Mouse (Mus musculus): ENCODE results near the gene Unc93b1.
"Not testable (repeated sequence)": the region's sequence is repeated elsewhere in the genome, so short reads cannot be mapped to it uniquely, and the experiment has no call there.

The Unc93b1 gene

DNA sequence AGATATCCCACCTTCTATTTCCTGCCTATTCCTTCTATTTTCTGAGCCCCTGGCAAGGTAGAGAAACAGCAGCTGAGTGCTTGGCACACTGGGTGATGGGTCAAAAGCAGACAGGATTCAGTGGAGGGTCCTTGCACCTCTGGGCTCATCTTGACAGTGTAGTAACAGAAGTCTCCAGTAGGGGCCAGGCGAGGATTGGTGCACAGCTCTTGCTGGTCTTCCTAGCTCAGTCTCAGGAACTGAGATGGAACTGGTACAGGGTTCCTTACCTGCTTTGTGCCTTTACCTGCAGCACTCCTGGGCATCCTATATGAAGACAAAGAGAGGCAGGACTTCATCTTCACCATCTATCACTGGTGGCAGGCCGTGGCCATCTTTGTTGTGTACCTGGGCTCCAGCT, 11.7 kb downstream of the Unc93b1 start:
- DNase-seq (ENCODE audit: low read depth): peak; percentile 22

- DNase-seq (ENCODE audit: low read depth): no peak
These were observed 12.8 kb downstream of the Unc93b1 start for GRCm38 (mm10) chr19:3947813-3948212.

GRCm38 (mm10) chr19:3948546-3948945, 13.6 kb downstream of the Unc93b1 start:
- no peak for DNase-seq (ENCODE audit: low read depth)

- DNase-seq (ENCODE audit: low read depth): no peak
These were observed 15.3 kb downstream of the Unc93b1 start for GRCm38 (mm10) chr19:3950331-3950730.

DNA sequence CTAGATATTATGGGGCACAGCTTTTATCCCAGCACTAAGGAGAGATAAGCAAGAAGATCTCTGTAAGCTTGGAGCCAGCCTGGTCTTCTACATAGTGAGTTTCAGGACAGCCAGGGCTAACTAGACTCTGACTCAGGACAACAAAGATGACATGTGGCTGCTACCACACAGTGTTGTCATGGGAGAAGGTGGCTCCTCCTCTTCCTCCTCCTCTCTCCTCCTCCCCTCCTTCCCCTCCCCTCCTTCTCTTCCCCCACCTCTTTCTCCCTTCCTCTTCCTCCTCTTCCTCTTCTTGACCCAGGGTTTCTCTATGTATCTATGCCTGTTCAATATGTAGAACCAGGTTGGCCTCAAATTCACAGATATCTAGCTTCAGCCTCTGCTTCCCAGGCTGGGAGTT, 16.5 kb downstream of the Unc93b1 start:
- no peak for DNase-seq (ENCODE audit: low read depth)

- DNase-seq (ENCODE audit: low read depth): no peak
These were observed 17.1 kb downstream of the Unc93b1 start for GRCm38 (mm10) chr19:3952099-3952498.

DNA sequence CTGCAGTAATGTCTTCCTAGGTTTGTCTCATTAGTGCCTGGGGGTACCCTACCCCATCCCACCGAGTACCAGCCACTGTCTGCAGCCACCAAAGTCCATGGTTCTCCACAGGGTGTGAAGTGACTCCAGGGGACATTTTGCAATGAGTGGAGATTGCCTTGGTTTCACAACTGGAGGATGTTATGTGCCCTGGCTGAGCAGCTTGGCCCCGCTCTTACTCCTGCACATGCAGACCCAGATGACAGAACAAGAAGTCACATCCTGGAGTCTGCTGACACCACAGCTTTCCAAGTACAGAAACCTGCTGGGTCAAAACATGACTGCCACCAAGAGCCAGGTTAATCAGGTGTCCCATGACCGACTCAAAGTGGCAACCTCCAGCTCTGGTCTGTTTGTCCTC, 20.0 kb downstream of the Unc93b1 start:
- DNase-seq (ENCODE audit: low read depth): no peak

- DNase-seq (ENCODE audit: low read depth): no peak
These were observed 20.8 kb downstream of the Unc93b1 start for GRCm38 (mm10) chr19:3955804-3956203.

GRCm38 (mm10) chr19:3957296-3958036, 22.5 kb downstream of the Unc93b1 start:
- DNase-seq (ENCODE audit: low read depth): not testable (repeated sequence)

- no peak for DNase-seq (ENCODE audit: low read depth)
These were observed 23.5 kb downstream of the Unc93b1 start, which contains the start of gene Aldh3b3 for GRCm38 (mm10) chr19:3958470-3958869. Gene Aldh3b3 (plus strand): TSS chr19:3958645.

GRCm38 (mm10) chr19:3959030-3959429, 24.0 kb downstream of the Unc93b1 start:
- no peak for DNase-seq (ENCODE audit: low read depth)

GRCm38 (mm10) chr19:3960211-3960610, 25.2 kb downstream of the Unc93b1 start:
- no peak for DNase-seq (ENCODE audit: low read depth)

GRCm38 (mm10) chr19:3961805-3962204, 26.8 kb downstream of the Unc93b1 start:
- DNase-seq (ENCODE audit: low read depth): not testable (repeated sequence)

DNA sequence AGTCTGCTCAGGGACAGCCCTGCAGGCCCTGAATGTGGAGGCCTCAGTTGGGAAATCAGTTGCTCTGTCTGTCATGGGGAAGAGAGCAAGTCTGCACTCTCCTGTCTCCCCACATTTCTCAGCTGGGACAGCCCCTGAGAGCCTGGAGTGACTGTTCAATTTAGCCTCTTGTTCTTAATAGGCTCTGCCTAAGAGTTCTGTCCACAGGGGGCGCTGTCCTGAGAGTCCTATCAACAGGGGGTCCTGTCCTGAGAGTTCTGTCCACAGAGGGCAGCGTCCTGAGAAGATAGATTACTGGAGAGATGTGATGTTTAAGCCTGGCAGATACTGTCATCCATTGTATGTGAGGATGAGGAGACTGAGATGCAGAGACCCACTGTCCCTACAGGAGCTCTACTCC, 27.5 kb downstream of the Unc93b1 start:
- DNase-seq (ENCODE audit: low read depth): no peak

- no peak for DNase-seq (ENCODE audit: low read depth)
These were observed 29.0 kb downstream of the Unc93b1 start for GRCm38 (mm10) chr19:3964030-3964429.

DNA sequence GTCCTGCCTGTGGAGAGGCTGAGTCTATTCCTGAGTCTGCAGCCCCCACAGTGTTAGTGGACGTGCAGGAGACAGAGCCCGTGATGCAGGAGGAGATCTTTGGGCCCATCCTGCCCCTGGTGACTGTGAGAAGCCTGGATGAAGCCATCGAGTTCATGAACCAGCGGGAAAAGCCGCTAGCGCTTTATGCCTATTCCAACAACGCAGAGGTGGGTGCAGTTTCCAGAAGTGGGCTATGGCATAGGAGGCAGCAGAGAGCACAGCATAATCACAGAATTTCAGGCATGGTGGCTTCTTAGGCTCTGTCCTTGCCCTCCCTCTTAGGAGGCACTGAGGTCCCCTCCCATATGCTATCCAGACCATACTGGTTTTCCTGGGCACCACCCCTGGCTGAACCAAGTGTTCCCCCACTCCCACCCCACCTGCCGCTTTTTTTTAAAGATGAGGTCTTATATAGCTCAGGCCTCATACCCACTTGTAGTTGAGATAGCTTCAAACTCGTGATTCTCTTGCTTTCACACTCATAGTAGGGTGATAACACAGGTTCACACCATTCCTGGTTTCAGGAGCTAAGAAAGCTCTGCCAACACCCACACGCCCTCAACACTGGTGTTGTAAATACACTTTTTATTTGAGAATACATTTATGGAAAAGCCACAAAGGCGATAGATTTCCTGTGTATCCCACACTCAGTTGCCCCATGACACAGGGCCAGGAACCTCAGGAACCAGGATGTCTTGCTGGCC, 31.5 kb downstream of the Unc93b1 start:
- DNase-seq (ENCODE audit: low read depth): no peak

- no peak for DNase-seq (ENCODE audit: low read depth)
These were observed 32.3 kb downstream of the Unc93b1 start for GRCm38 (mm10) chr19:3967258-3967657.

DNA sequence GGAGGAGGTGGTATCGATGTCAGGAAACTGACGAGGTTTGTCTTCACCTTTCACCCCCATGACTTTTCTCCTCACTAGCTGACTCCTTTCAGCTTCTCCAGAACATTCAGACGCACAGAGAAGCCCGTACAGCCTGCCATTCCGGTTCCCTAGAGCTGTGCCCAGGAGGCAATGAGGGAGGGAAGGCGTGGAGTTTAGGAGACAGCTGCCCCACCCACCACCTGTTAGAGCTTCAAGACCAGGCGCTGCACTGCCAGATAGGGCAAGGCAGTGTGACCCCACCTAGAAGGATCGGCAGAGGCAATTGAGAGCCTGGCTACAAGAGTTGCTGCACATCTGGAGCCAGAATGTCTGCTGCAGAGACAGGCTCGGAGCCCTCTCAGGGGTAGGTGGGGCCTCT, 37.2 kb downstream of the Unc93b1 start, which contains the start of gene Aldh3b2:
TSS of gene Aldh3b2 (plus strand) at position 100 of the 400 bp plus-strand sequence.
- DNase-seq (ENCODE audit: low read depth): no peak

- DNase-seq (ENCODE audit: low read depth): not testable (repeated sequence)
These were observed 39.6 kb downstream of the Unc93b1 start for GRCm38 (mm10) chr19:3974608-3975007.

GRCm38 (mm10) chr19:3975866-3976265, 40.9 kb downstream of the Unc93b1 start:
- DNase-seq (ENCODE audit: low read depth): no peak

DNA sequence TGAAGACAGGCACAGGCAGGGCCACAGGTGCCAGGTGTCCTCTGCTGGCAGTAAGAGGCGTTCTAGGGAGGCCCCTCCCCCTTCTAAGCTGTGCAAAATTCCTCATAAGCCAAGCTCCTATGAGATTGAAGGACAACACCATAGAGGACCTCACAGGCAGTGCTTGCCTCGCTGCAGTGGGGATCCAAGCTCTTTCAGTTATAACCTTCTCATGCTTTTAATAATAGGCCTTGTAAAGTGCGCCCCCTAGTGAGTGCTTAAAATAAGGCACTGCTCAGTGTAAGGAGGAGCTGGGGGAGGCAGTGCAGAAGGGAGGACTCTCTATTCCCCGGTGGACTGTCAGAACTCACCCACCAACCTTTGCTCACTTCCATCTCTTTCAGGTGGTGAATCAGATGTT, 45.3 kb downstream of the Unc93b1 start:
- peak; percentile 33 for DNase-seq (ENCODE audit: low read depth)

GRCm38 (mm10) chr19:3980917-3981316, 45.9 kb downstream of the Unc93b1 start:
- no peak for DNase-seq (ENCODE audit: low read depth)

DNA sequence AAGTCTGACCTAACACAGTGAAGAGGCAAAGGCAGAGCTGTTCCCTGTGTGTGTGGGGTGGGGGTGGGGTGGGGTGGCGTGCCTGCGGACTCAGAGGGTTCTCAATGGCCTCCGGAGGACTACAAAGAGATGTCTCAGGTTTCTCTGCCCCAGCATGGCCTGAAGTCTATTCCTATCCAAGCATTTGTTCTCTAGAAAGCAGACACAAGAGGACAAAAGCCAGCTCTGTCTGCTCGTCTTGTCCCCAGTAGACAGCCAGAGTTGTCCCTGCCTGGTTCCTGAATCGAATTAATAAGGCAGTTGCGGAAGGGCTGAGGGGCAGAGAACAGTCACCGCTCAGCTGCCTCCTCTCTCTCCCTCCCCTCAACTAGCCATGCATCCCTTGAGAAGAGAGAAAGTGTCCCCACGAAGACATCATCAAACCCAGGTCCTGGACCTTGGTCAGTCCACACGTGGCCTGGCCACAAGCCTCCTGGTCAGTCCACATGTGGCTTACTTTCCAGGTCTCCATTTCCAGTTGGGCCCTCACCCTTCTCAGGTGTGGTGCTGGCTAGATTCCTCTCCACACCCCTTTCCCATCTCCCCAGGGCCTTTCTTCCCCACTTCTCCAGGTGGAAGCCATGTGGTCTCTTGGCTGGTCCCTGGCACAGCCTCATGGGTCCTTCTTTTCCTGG, 48.7 kb downstream of the Unc93b1 start:
- no peak for DNase-seq (ENCODE audit: low read depth)
